Mouse (Mus musculus): Measurements from ENCODE around the gene Oas1f.
"Not testable (repeated sequence)": the region's sequence is repeated elsewhere in the genome, so short reads cannot be mapped to it uniquely, and the experiment has no call there.

Gene Oas1f

GRCm38 (mm10) chr5:120871469-120871868 lies 24.3 kb downstream of the Oas1f start:
- no peak for DNase-seq (ENCODE audit: low spot score)

- not testable (repeated sequence) for DNase-seq (ENCODE audit: low spot score)
These were observed 29.7 kb downstream of the Oas1f start for GRCm38 (mm10) chr5:120876839-120877238.

DNA sequence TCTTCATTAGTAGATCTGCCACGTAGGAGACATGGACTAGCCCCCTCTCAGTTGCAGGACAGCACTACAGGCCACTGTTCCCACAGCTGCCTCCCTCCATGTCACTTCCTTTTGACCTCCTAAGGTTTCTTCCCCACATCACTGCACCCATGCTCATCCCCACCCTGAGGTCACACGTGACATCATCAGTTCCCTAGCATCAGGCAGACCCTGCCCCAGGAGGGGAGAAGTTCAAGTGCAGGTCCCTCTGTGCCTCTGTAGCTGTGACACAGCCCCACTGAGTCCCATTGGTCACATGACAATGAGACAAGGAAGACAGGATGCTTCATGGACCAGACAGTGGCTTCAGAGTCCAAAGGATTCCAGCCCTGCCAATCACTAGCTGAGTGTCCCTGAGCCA lies 30.2 kb downstream of the Oas1f start:
- not testable (repeated sequence) for DNase-seq (ENCODE audit: low spot score)

GRCm38 (mm10) chr5:120878803-120879202 lies 31.6 kb downstream of the Oas1f start:
- not testable (repeated sequence) for DNase-seq (ENCODE audit: low spot score)

GRCm38 (mm10) chr5:120881681-120882080 lies 34.5 kb downstream of the Oas1f start:
- DNase-seq (ENCODE audit: low spot score) = not testable (repeated sequence)

- not testable (repeated sequence) for DNase-seq (ENCODE audit: low spot score)
These were observed 40.2 kb downstream of the Oas1f start, which contains the start of gene Oas1g for GRCm38 (mm10) chr5:120887413-120887812. TSS of gene Oas1g (minus strand) at chr5:120887613.

DNA sequence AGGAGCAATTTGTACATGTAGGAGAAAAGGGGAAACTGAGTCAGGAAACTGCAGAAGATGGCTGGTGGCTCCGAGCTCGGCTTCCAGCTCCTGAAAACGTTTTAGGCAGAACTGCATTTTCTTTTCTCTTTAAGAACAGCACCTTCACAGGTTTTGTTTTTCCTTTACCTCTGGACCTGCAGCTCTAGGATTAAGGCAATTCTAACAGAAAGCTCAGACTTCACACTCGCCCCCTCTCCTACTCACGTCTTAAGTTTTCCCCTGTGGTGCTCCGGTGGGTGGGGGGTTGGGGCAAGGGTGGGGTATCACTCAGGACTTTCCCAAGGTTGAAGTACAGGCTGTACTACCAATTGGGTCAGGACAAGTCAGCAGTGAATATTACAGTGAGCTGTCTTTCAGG lies 40.7 kb downstream of the Oas1f start:
- no peak for DNase-seq (ENCODE audit: low spot score)

- not testable (repeated sequence) for DNase-seq (ENCODE audit: low spot score)
These were observed 41.2 kb downstream of the Oas1f start for GRCm38 (mm10) chr5:120888294-120888815.

- no peak for DNase-seq (ENCODE audit: low spot score)
These were observed 42.9 kb downstream of the Oas1f start for GRCm38 (mm10) chr5:120890026-120890425.

DNA sequence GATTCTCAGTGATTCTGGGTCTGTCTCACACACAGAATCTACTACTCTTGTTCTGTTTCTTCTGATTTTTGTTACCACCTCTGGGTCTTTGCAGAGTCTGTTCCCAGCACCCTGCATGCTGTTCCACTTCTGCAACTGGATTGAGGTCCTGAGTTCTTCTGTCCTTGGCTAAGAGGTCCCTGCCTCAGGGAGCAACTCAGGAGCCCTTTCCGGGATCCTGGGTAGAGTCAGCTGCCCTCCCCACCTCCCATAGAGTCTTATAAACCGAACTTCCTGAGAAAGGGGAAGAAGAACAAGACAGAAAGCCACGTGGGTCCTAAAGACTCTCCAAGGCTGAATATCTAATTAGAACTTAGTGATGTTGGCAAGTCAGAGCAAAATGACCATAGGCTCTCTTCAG lies 43.8 kb downstream of the Oas1f start:
- no peak for DNase-seq (ENCODE audit: low spot score)

- DNase-seq (ENCODE audit: low spot score) = not testable (repeated sequence)
These were observed 44.5 kb downstream of the Oas1f start for GRCm38 (mm10) chr5:120891566-120892242.

DNA sequence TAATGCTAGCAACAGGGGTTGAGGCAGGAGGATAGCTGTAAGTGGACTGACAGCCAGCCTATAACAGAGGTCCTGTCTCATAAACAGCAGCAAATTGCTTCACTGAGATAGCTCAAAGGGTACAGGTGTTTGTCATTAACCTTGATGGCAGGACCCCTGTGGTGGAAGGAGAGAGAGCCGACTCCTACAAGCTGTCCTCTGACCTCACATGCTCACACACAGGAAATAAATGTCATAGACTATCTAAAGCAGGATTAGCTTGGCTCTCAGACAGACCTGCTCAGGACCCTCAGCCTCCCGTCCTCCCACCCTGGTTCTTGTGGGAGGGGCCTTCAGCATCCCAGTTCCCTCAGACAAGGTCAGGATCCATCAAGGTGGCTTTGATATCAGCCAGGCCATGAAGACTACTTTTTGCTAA lies 45.1 kb downstream of the Oas1f start:
- peak; percentile 25 for DNase-seq (ENCODE audit: low spot score)

DNA sequence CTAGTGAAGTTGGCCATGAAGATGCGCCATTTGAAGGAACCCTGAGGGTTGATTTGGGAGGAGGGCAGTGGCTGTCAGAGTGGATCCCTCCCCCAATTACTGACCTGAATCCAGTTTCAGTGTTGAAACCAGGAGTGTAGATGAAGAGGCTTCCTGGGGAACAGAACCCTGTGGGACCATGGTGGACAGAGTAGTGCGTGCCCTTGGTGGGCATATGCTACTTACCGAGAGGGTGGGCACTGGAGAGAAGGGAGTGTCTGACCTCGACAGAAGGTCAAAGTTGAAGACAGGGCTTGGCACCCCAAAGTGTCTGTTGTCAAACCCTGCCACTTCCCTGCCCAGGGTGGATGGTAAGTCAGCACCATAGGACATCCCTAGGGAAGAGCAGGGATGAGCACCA lies 46.7 kb downstream of the Oas1f start:
- not testable (repeated sequence) for DNase-seq (ENCODE audit: low spot score)

- not testable (repeated sequence) for DNase-seq (ENCODE audit: low spot score)
These were observed 47.5 kb downstream of the Oas1f start for GRCm38 (mm10) chr5:120894692-120895091.

GRCm38 (mm10) chr5:120895231-120895900 lies 48.2 kb downstream of the Oas1f start:
- DNase-seq (ENCODE audit: low spot score) = no peak

- DNase-seq (ENCODE audit: low spot score) = no peak
These were observed 51.1 kb downstream of the Oas1f start for GRCm38 (mm10) chr5:120898307-120898706.

- DNase-seq (ENCODE audit: low spot score) = no peak
These were observed 51.6 kb downstream of the Oas1f start for GRCm38 (mm10) chr5:120898726-120899125.

DNA sequence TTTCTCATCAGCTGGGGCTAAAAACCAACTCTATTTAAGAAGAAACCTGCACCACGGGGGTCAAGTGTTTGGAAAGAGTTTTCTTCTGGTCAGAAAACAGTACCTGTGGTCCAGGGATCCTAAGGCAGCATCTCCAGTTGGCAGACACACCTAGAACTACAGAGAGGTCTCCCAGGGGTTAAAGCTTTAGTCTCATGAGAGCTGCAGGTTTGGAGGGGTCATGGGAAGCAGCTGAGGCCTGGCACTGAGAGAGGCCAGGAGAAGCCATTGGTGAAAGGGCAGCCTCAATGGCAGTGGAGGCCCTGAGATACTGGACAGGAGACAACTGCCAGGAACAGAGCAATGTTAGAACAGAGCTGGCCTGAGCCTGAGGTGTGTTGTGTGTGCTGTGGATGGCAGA lies 53.5 kb downstream of the Oas1f start:
- DNase-seq (ENCODE audit: low spot score) = no peak

DNA sequence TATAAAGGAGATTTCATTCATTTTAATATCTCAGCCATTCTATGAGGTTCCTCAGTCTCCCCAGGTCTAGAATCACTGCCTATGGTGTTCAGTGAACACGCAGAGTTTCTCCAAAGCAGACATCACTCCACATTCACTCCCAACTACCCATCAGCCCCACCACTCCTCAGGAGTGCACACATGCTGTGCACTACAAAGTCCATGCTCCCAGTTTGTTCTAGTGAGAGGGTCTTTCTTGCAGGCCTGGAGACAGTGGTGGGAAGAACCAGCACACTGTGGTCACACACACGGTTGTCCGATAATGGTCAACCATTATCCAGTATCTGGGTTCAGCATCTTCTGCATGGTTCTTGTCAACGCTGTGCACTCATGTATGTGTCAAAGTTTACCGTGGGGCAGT lies 54.9 kb downstream of the Oas1f start:
- no peak for DNase-seq (ENCODE audit: low spot score)

GRCm38 (mm10) chr5:120906791-120907733 lies 59.9 kb downstream of the Oas1f start, which contains the start of gene Oas1a:
TSS of gene Oas1a (minus strand) at chr5:120907521.
- peak; percentile 37 for DNase-seq (ENCODE audit: low spot score)

All from embryo, embryonic 10.5 days (tissue).